Mouse (Mus musculus) midbrain, embryonic 10.5 days (tissue): ENCODE results near the gene Hes1. TPM values are rescaled to one million over a fixed set of nuclear protein-coding genes. Genes with fewer than 3 reads are reported as not detected.

ENCODE experiments used
- DNase-seq: peaks from one replicate; pipeline ENCODE4 v3.0.0-alpha.2; 2017; ENCODE audit warnings: low spot score
- H3K27ac ChIP-seq: fragments of 300-500 bp; sonication (generic); replicated peaks from 2 replicates; pipeline ENCODE4 v1.5.1; 2016; ENCODE audit warnings: mild to moderate bottlenecking
- H3K27me3 ChIP-seq: fragments of 300-500 bp; sonication (generic); 2 replicates; pipeline ENCODE4 v1.6.1; 2016; ENCODE audit warnings: low read depth, mild to moderate bottlenecking; ENCODE audit not compliant: poor library complexity, severe bottlenecking
- H3K36me3 ChIP-seq: fragments of 300-500 bp; sonication (generic); 2 replicates; pipeline ENCODE4 v1.6.1; 2016; ENCODE audit warnings: mild to moderate bottlenecking, moderate library complexity
- H3K4me1 ChIP-seq: fragments of 300-500 bp; sonication (generic); 2 replicates; pipeline ENCODE4 v1.6.1; 2016
- H3K4me3 ChIP-seq: fragments of 300-500 bp; sonication (generic); 2 replicates; pipeline ENCODE4 v1.5.1; 2016; ENCODE audit warnings: mild to moderate bottlenecking, moderate library complexity
- H3K9me3 ChIP-seq: fragments of 300-500 bp; sonication (generic); replicated peaks from 2 replicates; pipeline ENCODE4 v1.6.1; 2016; ENCODE audit warnings: mild to moderate bottlenecking
- WGBS: fragments of 180-500 bp; shearing (Covaris S2); methylation state at CpG from one replicate; pipeline ENCODE4 v1.1.7; 2016; 5-methylcytosine and 5-hydroxymethylcytosine counted together
- polyA plus RNA-seq: library from polyadenylated mRNA; unstranded; fragments of >200 nt; fragmentation: Nextera tagmentation; extraction: Ambion mirVana; gene quantifications from 2 replicates; pipeline ENCODE4 v1.2.1, GENCODE M21; 2016

Hes1 gene
- polyA plus RNA-seq, 1 experiment from 2014 or later, result 42.5 TPM

GRCm38 (mm10) chr16:30113800-30114199, 49.6 kb downstream of the Hes1 start:
- no peak for DNase-seq
- H3K27ac ChIP-seq, result no peak overlapping the region
- no peak overlapping the region for H3K4me3 ChIP-seq
- peaks cover 90% of the 10 kb centered on the region for H3K27me3 ChIP-seq
- 73% methylated on average over 8 of the region's 8 CpGs for WGBS
- H3K9me3 ChIP-seq, result peaks cover 11% of the 10 kb centered on the region; the same call in 1 of the 2 replicates
- peaks cover 11% of the 10 kb centered on the region for H3K4me1 ChIP-seq
- no peaks in the 10 kb centered on the region for H3K36me3 ChIP-seq

GRCm38 (mm10) chr16:30114451-30114850, 50.3 kb downstream of the Hes1 start:
- peaks cover 92% of the 10 kb centered on the region for H3K27me3 ChIP-seq
- 88% methylated on average over 1 of the region's 1 CpGs for WGBS
- no peak overlapping the region for H3K27ac ChIP-seq

More at GRCm38 (mm10) chr16:30114451-30114850, 50.3 kb downstream of the Hes1 start:
- Histone ChIP-seq H3K4me3 (no peak overlapping the region), H3K4me1 (peaks cover 12% of the 10 kb centered on the region), H3K36me3 (no peaks in the 10 kb centered on the region), H3K9me3 (peaks cover 11% of the 10 kb centered on the region; the same call in 1 of the 2 replicates)
- DNase-seq, result no peak

Other genes with a start within 250 kb of the Hes1 start
- gene Cpn2, start 203.1 kb downstream of the Hes1 start, polyA plus RNA-seq, result not detected in 2 replicates
- gene Lrrc15, start 218.9 kb downstream of the Hes1 start, polyA plus RNA-seq, result 0.38 and 0.52 TPM in 2 replicates
- 1.5 and 1.9 TPM in 2 replicates for gene Gp5, start 246.4 kb downstream of the Hes1 start, polyA plus RNA-seq